Mouse (Mus musculus): Measurements from ENCODE around the gene Atg7. TPM values are rescaled to one million over a fixed set of nuclear protein-coding genes. Genes with fewer than 3 reads are reported as not detected.
"Not testable (repeated sequence)": the region's sequence is repeated elsewhere in the genome, so short reads cannot be mapped to it uniquely, and the experiment has no call there.

Gene Atg7
- total and polyA plus RNA-seq, 2 experiments from 2014 or later = 16.6 to 17.5 TPM

DNA sequence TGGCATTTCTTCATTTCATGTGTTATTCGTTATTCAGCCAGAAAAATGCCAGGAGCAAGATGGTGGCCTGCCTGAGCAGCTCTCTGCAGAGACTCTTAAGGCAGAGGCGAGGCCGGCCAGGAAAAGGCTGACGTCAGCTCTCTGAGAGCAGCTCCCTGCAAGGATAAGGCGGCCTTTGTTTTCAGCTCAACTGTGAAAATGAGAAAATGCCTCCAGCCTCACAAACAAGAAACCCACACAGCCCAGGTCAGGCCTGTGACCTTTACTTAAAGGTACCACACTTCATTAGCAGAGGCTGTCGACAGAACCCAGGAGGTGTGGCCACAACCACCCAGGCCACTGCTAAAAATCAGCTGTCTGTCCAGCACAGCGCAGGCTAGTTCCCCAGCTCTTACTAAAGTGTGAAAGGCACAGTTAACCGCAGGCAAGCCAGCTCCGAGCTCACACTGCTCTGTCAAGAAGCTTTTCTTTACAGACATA lies 240.4 kb downstream of the Atg7 start:
- DNase-seq (ENCODE audit: low spot score) (peak; percentile 93), ATAC-seq (peak; percentile 91)
- TF ChIP-seq CTCF (IDR thresholded peaks at IDR 0.05; ENCODE audit: low read depth) = no peak
- no peaks in the 10 kb centered on the region for H3K9me3 ChIP-seq (ENCODE audit: low read length)
- H3K4me1 ChIP-seq (ENCODE audit: insufficient read depth, low read length) = peaks cover 46% of the 10 kb centered on the region
- H3K27me3 ChIP-seq (ENCODE audit: insufficient read depth, low read length) = no peaks in the 10 kb centered on the region
- H3K4me3 ChIP-seq (ENCODE audit: low read length) = no peak overlapping the region
- peak overlapping the region; percentile 21 for H3K4me2 ChIP-seq (ENCODE audit: low read depth, low read length)
- peak overlapping the region; percentile 52 for H3K9ac ChIP-seq (replicated peaks; ENCODE audit: low read length)
- WGBS = 4% methylated on average over 9 of the region's 9 CpGs
- peak overlapping the region; percentile 94 for H3K27ac ChIP-seq
- no peaks in the 10 kb centered on the region for H3K36me3 ChIP-seq (ENCODE audit: insufficient read depth, low read length)

DNA sequence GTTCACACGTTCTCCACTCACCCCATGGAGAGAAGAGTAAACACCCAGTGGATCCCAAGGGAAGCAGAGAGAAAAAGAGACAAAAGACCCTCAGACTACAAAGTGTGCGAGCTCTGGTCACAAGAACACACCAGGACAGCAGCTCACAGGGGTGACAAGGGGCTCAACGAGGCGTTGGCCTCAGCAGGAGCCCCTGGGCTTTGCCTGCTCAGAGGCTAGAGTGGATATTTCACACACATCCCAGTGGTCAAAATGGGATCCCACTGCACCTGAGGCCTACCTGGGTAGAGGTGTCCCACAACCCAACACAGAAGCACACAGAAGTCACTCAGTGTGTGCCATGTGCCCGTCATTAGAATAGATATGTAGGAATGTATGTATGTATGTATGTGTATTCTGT lies 242.2 kb downstream of the Atg7 start:
- no peak overlapping the region for H3K9ac ChIP-seq (replicated peaks; ENCODE audit: low read length)
- WGBS = 64% methylated on average over 5 of the region's 5 CpGs
- peaks cover 43% of the 10 kb centered on the region for H3K4me1 ChIP-seq (ENCODE audit: insufficient read depth, low read length)
- peak overlapping the region; percentile 36; the same call in 1 of the 2 replicates for H3K27ac ChIP-seq
- no peak overlapping the region for H3K4me3 ChIP-seq (ENCODE audit: low read length)
- DNase-seq (ENCODE audit: low spot score) (no peak), ATAC-seq (no peak)
- H3K27me3 ChIP-seq (ENCODE audit: insufficient read depth, low read length) = no peaks in the 10 kb centered on the region
- no peaks in the 10 kb centered on the region for H3K9me3 ChIP-seq (ENCODE audit: low read length)
- no peak overlapping the region for H3K4me2 ChIP-seq (ENCODE audit: low read depth, low read length)
- no peak for TF ChIP-seq CTCF (IDR thresholded peaks at IDR 0.05; ENCODE audit: low read depth)
- no peaks in the 10 kb centered on the region for H3K36me3 ChIP-seq (ENCODE audit: insufficient read depth, low read length)

DNA sequence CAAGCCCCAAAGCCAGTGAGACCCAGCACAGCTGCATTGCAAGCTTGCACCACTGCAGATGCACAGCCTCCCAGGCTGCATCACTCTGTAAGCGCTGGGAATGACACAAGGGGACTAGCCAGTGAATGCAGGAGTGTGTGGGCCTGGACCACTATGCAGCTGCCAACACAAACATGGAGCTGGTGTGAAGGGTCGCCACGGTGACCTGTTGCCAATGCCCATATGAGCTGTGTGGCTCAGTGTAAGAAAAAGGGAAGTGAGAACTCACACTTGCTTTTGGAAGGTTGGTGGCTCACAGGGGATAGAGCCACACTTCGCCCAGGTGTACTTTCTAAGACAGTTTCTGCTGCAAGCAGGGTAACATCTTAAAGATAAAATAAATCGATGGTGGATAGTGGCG lies 243.1 kb downstream of the Atg7 start:
- Histone ChIP-seq H3K27me3 (ENCODE audit: insufficient read depth, low read length) (no peaks in the 10 kb centered on the region), H3K4me2 (ENCODE audit: low read depth, low read length) (no peak overlapping the region), H3K4me1 (ENCODE audit: insufficient read depth, low read length) (peaks cover 52% of the 10 kb centered on the region), H3K27ac (no peak overlapping the region), H3K9me3 (ENCODE audit: low read length) (no peaks in the 10 kb centered on the region), H3K36me3 (ENCODE audit: insufficient read depth, low read length) (no peaks in the 10 kb centered on the region), H3K4me3 (ENCODE audit: low read length) (no peak overlapping the region), H3K9ac (replicated peaks; ENCODE audit: low read length) (no peak overlapping the region)
- WGBS = 85% methylated on average over 6 of the region's 6 CpGs
- no peak for TF ChIP-seq CTCF (IDR thresholded peaks at IDR 0.05; ENCODE audit: low read depth)
- ATAC-seq (no peak), DNase-seq (ENCODE audit: low spot score) (no peak)

DNA sequence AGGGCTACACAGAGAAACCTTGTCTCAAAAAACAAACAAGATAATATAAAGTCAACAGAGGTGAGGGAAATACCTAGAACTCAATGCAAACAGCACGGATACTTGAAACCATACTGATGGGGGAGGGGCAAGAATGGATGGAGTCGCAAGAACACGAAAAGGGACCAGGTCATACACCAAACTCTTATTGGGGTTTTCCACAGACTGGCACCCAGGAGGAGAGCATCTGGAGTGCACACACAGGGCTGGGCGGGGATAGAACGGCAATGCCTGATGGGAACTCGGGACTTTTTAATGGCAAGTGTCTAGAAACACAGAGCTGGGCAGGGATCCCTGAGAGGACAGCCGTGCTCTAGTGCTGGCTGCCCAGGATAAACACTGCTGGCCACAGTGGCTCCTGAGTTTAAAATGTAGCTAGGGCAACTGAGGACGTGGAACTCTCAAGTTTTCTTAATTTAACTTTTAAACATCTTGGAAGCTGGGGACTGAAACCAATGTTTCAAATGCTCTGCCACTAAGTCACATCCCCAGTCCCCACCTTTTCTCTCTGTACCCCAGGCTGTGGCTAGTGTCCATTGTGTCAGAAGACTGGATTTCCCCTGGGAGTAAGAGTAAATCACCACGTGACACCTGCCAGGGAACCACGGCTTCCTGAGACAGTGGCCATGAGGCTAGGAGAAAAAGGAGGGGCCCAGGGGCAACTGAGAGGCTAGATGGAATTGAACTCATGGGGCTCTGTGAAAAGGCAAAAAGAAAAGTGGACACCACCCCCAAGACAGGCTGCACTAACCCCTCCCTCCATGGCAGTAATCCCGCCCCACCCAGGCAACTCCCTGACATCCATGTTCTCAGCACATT lies 243.8 kb downstream of the Atg7 start:
- H3K4me3 ChIP-seq (ENCODE audit: low read length) = no peak overlapping the region
- ATAC-seq (no peak), DNase-seq (ENCODE audit: low spot score) (no peak)
- 61% methylated on average over 11 of the region's 11 CpGs for WGBS
- no peak for TF ChIP-seq CTCF (IDR thresholded peaks at IDR 0.05; ENCODE audit: low read depth)
- H3K9ac ChIP-seq (replicated peaks; ENCODE audit: low read length) = no peak overlapping the region
- no peaks in the 10 kb centered on the region for H3K27me3 ChIP-seq (ENCODE audit: insufficient read depth, low read length)
- H3K4me1 ChIP-seq (ENCODE audit: insufficient read depth, low read length) = peaks cover 56% of the 10 kb centered on the region
- no peak overlapping the region; the same call in 1 of the 2 replicates for H3K27ac ChIP-seq
- no peaks in the 10 kb centered on the region for H3K9me3 ChIP-seq (ENCODE audit: low read length)
- H3K36me3 ChIP-seq (ENCODE audit: insufficient read depth, low read length) = no peaks in the 10 kb centered on the region
- H3K4me2 ChIP-seq (ENCODE audit: low read depth, low read length) = no peak overlapping the region

DNA sequence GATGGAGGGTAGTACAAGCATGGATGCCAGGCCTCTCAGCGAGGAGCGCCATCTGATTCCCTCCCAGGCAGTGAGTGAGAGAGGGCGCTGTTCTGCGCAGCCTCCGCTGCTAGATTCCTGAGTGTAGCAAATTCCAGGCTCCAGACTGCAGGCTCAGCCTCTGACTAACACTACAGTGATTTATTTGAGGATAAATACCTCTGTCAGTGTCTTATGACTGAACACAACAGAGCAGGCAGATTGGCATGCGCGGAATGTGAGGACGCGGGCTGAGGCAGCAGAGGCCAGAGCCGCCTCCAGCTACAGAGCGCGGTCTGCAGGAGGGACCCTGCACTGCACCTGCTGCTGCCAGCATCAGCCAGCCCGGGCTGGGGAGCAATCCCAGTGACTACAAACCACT lies 246.0 kb downstream of the Atg7 start:
- DNase-seq (ENCODE audit: low spot score) = peak; percentile 81
- Histone ChIP-seq H3K9ac (replicated peaks; ENCODE audit: low read length) (0 out of 2 replicates have a peak overlapping the region, but pooled peaks have one; percentile 9), H3K4me3 (ENCODE audit: low read length) (no peak overlapping the region), H3K9me3 (ENCODE audit: low read length) (no peaks in the 10 kb centered on the region), H3K4me1 (ENCODE audit: insufficient read depth, low read length) (peaks cover 54% of the 10 kb centered on the region), H3K36me3 (ENCODE audit: insufficient read depth, low read length) (no peaks in the 10 kb centered on the region), H3K27me3 (ENCODE audit: insufficient read depth, low read length) (no peaks in the 10 kb centered on the region), H3K4me2 (ENCODE audit: low read depth, low read length) (peak overlapping the region; percentile 18; the same call in 1 of the 2 replicates), H3K27ac (peak overlapping the region; percentile 71)
- 9% methylated on average over 13 of the region's 13 CpGs for WGBS
- peak; percentile 61 for TF ChIP-seq CTCF (IDR thresholded peaks at IDR 0.05; ENCODE audit: low read depth)
- ATAC-seq = peak; percentile 78

DNA sequence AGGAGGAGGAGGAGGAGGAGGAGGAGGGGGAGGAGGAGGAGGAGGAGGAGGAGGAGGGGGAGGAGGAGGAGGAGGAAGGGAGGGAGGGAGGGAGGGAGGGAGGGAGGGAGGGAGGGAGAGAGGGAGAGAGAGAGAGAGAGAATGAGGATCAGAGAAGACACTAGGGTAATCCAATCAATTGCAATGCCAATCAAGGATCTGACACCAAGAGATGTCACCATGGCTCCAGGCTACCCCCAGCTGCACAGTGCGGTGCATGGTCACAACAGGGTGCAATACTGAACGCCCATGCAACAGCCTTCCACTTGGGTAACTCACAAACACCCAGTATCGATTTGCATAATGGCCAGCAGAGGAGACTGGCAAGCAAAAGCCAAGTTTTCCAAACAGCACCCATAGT lies 247.1 kb downstream of the Atg7 start:
- H3K9me3 ChIP-seq (ENCODE audit: low read length); H3K9ac ChIP-seq (replicated peaks; ENCODE audit: low read length); H3K36me3 ChIP-seq (ENCODE audit: insufficient read depth, low read length); H3K4me3 ChIP-seq (ENCODE audit: low read length); H3K27me3 ChIP-seq (ENCODE audit: insufficient read depth, low read length); ATAC-seq; DNase-seq (ENCODE audit: low spot score): not testable (repeated sequence)
- WGBS = 32% methylated on average over 3 of the region's 3 CpGs
- Histone ChIP-seq H3K27ac (peak overlapping the region; percentile 86), H3K4me2 (ENCODE audit: low read depth, low read length) (peak overlapping the region; percentile 49), H3K4me1 (ENCODE audit: insufficient read depth, low read length) (peaks cover 54% of the 10 kb centered on the region)

Data from hindbrain, postnatal 0 days (tissue).